Comparison of ENCODE assay signal across 8 mouse cellular contexts in the genomic region with DNA sequence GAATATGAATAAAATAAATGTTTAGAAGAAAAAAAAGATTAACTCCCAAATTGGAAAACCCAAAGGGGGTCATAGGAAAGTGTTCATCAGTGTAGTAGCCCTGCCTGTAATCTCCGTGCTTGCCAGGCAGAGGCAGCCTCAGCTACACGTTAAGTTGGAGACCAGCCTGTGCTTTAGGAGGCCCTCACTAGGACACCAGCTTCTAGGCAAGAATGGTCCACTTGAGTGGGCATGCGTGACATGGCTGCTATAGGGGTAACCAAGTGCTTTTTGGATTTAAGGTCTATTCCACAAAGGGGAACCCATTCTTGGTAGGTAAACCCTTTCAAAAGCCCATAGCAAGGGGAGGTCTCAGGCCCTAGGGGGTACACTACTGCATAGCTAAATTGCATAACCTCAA. TPM values are rescaled to one million over a fixed set of nuclear protein-coding genes. Genes with fewer than 3 reads are reported as not detected.
DNase-seq lines count a peak whose midpoint lies in the region; ATAC-seq and TF ChIP-seq lines count a peak whose summit lies in the region.

No protein-coding gene starts in this region.

- H3K27ac ChIP-seq in heart, postnatal 0 days (ENCODE audit: low read depth): no peak overlapping the region
- no peak overlapping the region for H3K27ac ChIP-seq in hindbrain, embryonic 16.5 days (ENCODE audit: low read depth, low read length)
- no peak overlapping the region for H3K27ac ChIP-seq in midbrain, embryonic 16.5 days (ENCODE audit: low read length)

- no peak for DNase-seq in heart, postnatal 0 days (ENCODE audit: low spot score)
- DNase-seq in heart, postnatal 14 days: no peak
- peak; percentile 10 for DNase-seq in brain, adult 2 months (ENCODE audit: low read depth, low spot score)
- no peak for DNase-seq in frontal cortex, postnatal 25 days (ENCODE audit: low spot score in 2 of 2)
- no peak for DNase-seq in lung, adult 2 months
- DNase-seq in right cerebral cortex, adult 18-20 months: no peak

- H3K9ac ChIP-seq in heart, postnatal 0 days (replicated peaks; ENCODE audit: low read depth, low read length): no peak overlapping the region
- H3K9ac ChIP-seq in hindbrain, embryonic 16.5 days (ENCODE audit: low read depth, low read length): peak overlapping the region; percentile 22; the same call in 1 of the 2 replicates
- H3K9ac ChIP-seq in midbrain, embryonic 16.5 days (ENCODE audit: low read depth, low read length): peak overlapping the region; percentile 34; the same call in 1 of the 2 replicates

- H3K27me3 ChIP-seq in heart, postnatal 0 days (ENCODE audit: control insufficient read depth, insufficient read depth, low read length): no peaks in the 10 kb centered on the region
- no peaks in the 10 kb centered on the region for H3K27me3 ChIP-seq in hindbrain, embryonic 16.5 days (replicated peaks; ENCODE audit: control insufficient read depth, insufficient read depth, low read length)
- no peaks in the 10 kb centered on the region for H3K27me3 ChIP-seq in midbrain, embryonic 16.5 days (ENCODE audit: control insufficient read depth, insufficient read depth, low read depth, low read length)

- H3K4me1 ChIP-seq in heart, postnatal 0 days (ENCODE audit: control insufficient read depth, insufficient read depth): peaks cover 10% of the 10 kb centered on the region; the same call in 1 of the 2 replicates
- peaks cover 17% of the 10 kb centered on the region for H3K4me1 ChIP-seq in hindbrain, embryonic 16.5 days (ENCODE audit: control insufficient read depth, insufficient read depth, low read depth, low read length)
- peaks cover 19% of the 10 kb centered on the region for H3K4me1 ChIP-seq in midbrain, embryonic 16.5 days (ENCODE audit: control insufficient read depth, insufficient read depth, low read length)
- H3K4me1 ChIP-seq in lung, adult 2 months (ENCODE audit: control insufficient read depth, insufficient read depth, low read length): no peaks in the 10 kb centered on the region

- 0 out of 2 replicates have a peak overlapping the region, but pooled peaks have one; percentile 9 for H3K4me3 ChIP-seq in heart, postnatal 0 days (ENCODE audit: low read depth, low read length)
- H3K4me3 ChIP-seq in hindbrain, embryonic 16.5 days (ENCODE audit: low read length): peak overlapping the region; percentile 84
- peak overlapping the region; percentile 92 for H3K4me3 ChIP-seq in midbrain, embryonic 16.5 days (ENCODE audit: low read depth, low read length)
- no peak overlapping the region for H3K4me3 ChIP-seq in lung, adult 2 months (replicated peaks; ENCODE audit: extremely low read depth, low read depth, low read length)

- peak overlapping the region; percentile 99 for H3K4me2 ChIP-seq in heart, postnatal 0 days (ENCODE audit: low read depth, low read length)
- peak overlapping the region; percentile 84 for H3K4me2 ChIP-seq in hindbrain, embryonic 16.5 days (ENCODE audit: low read length)
- peak overlapping the region; percentile 74 for H3K4me2 ChIP-seq in midbrain, embryonic 16.5 days (ENCODE audit: low read length)

- 36% methylated on average over 3 of the region's 3 CpGs for WGBS in heart, postnatal 0 days
- 26% methylated on average over 3 of the region's 3 CpGs for WGBS in hindbrain, embryonic 16.5 days
- WGBS in midbrain, embryonic 16.5 days: 32% methylated on average over 3 of the region's 3 CpGs
- 23% methylated on average over 3 of the region's 3 CpGs for WGBS in lung, adult 2 months

- no peaks in the 10 kb centered on the region for H3K9me3 ChIP-seq in heart, postnatal 0 days (replicated peaks; ENCODE audit: control insufficient read depth, low read length)
- no peaks in the 10 kb centered on the region for H3K9me3 ChIP-seq in hindbrain, embryonic 16.5 days (ENCODE audit: control insufficient read depth, low read length)
- no peaks in the 10 kb centered on the region for H3K9me3 ChIP-seq in midbrain, embryonic 16.5 days (replicated peaks; ENCODE audit: control insufficient read depth, low read length, poor library complexity, severe bottlenecking)

- no peak for TF ChIP-seq EP300 in heart, postnatal 0 days (IDR thresholded peaks at IDR 0.05; ENCODE audit: low read depth)

- H3K36me3 ChIP-seq in heart, postnatal 0 days (replicated peaks; ENCODE audit: control insufficient read depth, insufficient read depth, low read length): peaks cover 15% of the 10 kb centered on the region
- peaks cover 5% of the 10 kb centered on the region; the same call in 1 of the 2 replicates for H3K36me3 ChIP-seq in hindbrain, embryonic 16.5 days (ENCODE audit: control insufficient read depth, insufficient read depth, low read length)
- no peaks in the 10 kb centered on the region for H3K36me3 ChIP-seq in midbrain, embryonic 16.5 days (ENCODE audit: control insufficient read depth, insufficient read depth, low read length)

- no peak for TF ChIP-seq POLR2A in lung, adult 2 months (IDR thresholded peaks at IDR 0.05; ENCODE audit: borderline replicate concordance, extremely low read depth, low read depth, low read length)

- no peak for ATAC-seq in heart, postnatal 0 days (ENCODE audit: insufficient read depth, low read depth)
- no peak for ATAC-seq in hindbrain, embryonic 16.5 days
- ATAC-seq in midbrain, embryonic 16.5 days: no peak

- TF ChIP-seq CTCF in heart, postnatal 0 days (IDR thresholded peaks at IDR 0.05; ENCODE audit: low read depth): no peak
- TF ChIP-seq CTCF in lung, adult 2 months (IDR thresholded peaks at IDR 0.05; ENCODE audit: insufficient read depth, low read length): no peak

- intact Hi-C loops in heart, postnatal 14 days (cut with DNase I): no loop called here

RNA-seq across cellular contexts. Expression of a gene that starts 1.2 kb away (rescaled TPM):
- 3.1 and 3.9 TPM in 2 replicates for total RNA-seq in heart, postnatal 0 days (2014; rRNA removed; ENCODE audit: low replicate concordance)
- 3.9 and 4.5 TPM in 2 replicates for polyA plus RNA-seq in heart, postnatal 0 days (2015; fragmentation: Nextera tagmentation; extraction: Ambion mirVana)
- total RNA-seq in heart, postnatal 14 days (2021): 1 to 10 TPM; 1.5 to 2.0 TPM
- polyA plus RNA-seq in hindbrain, embryonic 16.5 days (2015; fragmentation: Nextera tagmentation; extraction: Ambion mirVana): 12.8 and 15.3 TPM in 2 replicates
- polyA plus RNA-seq in midbrain, embryonic 16.5 days (2015; fragmentation: Nextera tagmentation; extraction: Ambion mirVana): 14.5 and 17.7 TPM in 2 replicates
- 0.68 and 0.78 TPM in 2 replicates for polyA plus RNA-seq in lung, adult 2 months (2012; rRNA removed)

RNA-seq across cellular contexts. Expression of a gene that starts 1.3 kb away (rescaled TPM):
- total RNA-seq in heart, postnatal 0 days (2014; rRNA removed; ENCODE audit: low replicate concordance): 3.3 and 4.6 TPM in 2 replicates
- 1.7 and 1.9 TPM in 2 replicates for polyA plus RNA-seq in heart, postnatal 0 days (2015; fragmentation: Nextera tagmentation; extraction: Ambion mirVana)
- total RNA-seq in heart, postnatal 14 days (2021): 10 to 100 TPM; 16.3 to 20.0 TPM
- 1.7 and 2.6 TPM in 2 replicates for polyA plus RNA-seq in hindbrain, embryonic 16.5 days (2015; fragmentation: Nextera tagmentation; extraction: Ambion mirVana)
- polyA plus RNA-seq in midbrain, embryonic 16.5 days (2015; fragmentation: Nextera tagmentation; extraction: Ambion mirVana): 1.7 and 1.9 TPM in 2 replicates
- polyA plus RNA-seq in lung, adult 2 months (2012; rRNA removed): 2.3 and 4.6 TPM in 2 replicates

RNA-seq across cellular contexts. Expression of a gene that starts 22.6 kb away (rescaled TPM):
- 32.4 and 33.7 TPM in 2 replicates for total RNA-seq in heart, postnatal 0 days (2014; rRNA removed; ENCODE audit: low replicate concordance)
- polyA plus RNA-seq in heart, postnatal 0 days (2015; fragmentation: Nextera tagmentation; extraction: Ambion mirVana): 17.8 and 18.9 TPM in 2 replicates
- total RNA-seq in heart, postnatal 14 days (2021): 10 to 100 TPM; 36.9 to 40.7 TPM
- polyA plus RNA-seq in hindbrain, embryonic 16.5 days (2015; fragmentation: Nextera tagmentation; extraction: Ambion mirVana): 38.8 and 49.0 TPM in 2 replicates
- polyA plus RNA-seq in midbrain, embryonic 16.5 days (2015; fragmentation: Nextera tagmentation; extraction: Ambion mirVana): 47.3 and 51.3 TPM in 2 replicates
- 27.9 and 41.8 TPM in 2 replicates for polyA plus RNA-seq in lung, adult 2 months (2012; rRNA removed)
